Mouse (Mus musculus) liver, embryonic 16.5 days (tissue): Measurements from ENCODE around the gene Id3. TPM values are rescaled to one million over a fixed set of nuclear protein-coding genes. Genes with fewer than 3 reads are reported as not detected.

Experiments
- ATAC-seq: fragments of 200-750 bp; cut with Nextera tagmentation; 2 replicates; pipeline ENCODE4 v1.8.0; 2017; ENCODE audit warnings: low read depth, mild to moderate bottlenecking, moderate number of reproducible peaks, moderate library complexity
- H3K27ac ChIP-seq: fragments of 300-500 bp; sonication (generic); 2 replicates; pipeline ENCODE4 v1.5.1; 2014; ENCODE audit warnings: mild to moderate bottlenecking, low read length
- H3K27me3 ChIP-seq: fragments of 300-500 bp; sonication (generic); 2 replicates; pipeline ENCODE4 v1.6.1; 2014; ENCODE audit warnings: low read depth, low read length, mixed read lengths; ENCODE audit not compliant: control insufficient read depth, insufficient read depth
- H3K36me3 ChIP-seq: fragments of 300-500 bp; sonication (generic); 2 replicates; pipeline ENCODE4 v1.6.1; 2014; ENCODE audit warnings: mild to moderate bottlenecking; ENCODE audit not compliant: control insufficient read depth, insufficient read depth
- H3K4me1 ChIP-seq: fragments of 300-500 bp; sonication (generic); 2 replicates; pipeline ENCODE4 v1.6.1; 2014; ENCODE audit warnings: low read depth, low read length, mixed read lengths; ENCODE audit not compliant: control insufficient read depth
- H3K4me2 ChIP-seq: fragments of 300-500 bp; sonication (generic); 2 replicates; pipeline ENCODE4 v1.6.1; 2014; ENCODE audit warnings: low read depth, low read length, mixed read lengths
- H3K4me3 ChIP-seq: fragments of 300-500 bp; sonication (generic); 2 replicates; pipeline ENCODE4 v1.5.1; 2014; ENCODE audit warnings: low read depth, mild to moderate bottlenecking, low read length
- H3K9ac ChIP-seq: fragments of 300-500 bp; sonication (generic); 2 replicates; pipeline ENCODE4 v1.6.1; 2014; ENCODE audit warnings: low read depth, low read length
- H3K9me3 ChIP-seq: fragments of 300-500 bp; sonication (generic); replicated peaks from 2 replicates; pipeline ENCODE4 v1.6.1; 2016; ENCODE audit warnings: low read length; ENCODE audit not compliant: control insufficient read depth
- WGBS: fragments of 180-500 bp; shearing (Covaris S2); extraction: QIAGEN DNeasy Blood & Tissue Kit; methylation state at CpG from one replicate; pipeline ENCODE4 v1.1.7; 2014; ENCODE audit not compliant: insufficient replicate concordance; 5-methylcytosine and 5-hydroxymethylcytosine counted together
- polyA plus RNA-seq: library from polyadenylated mRNA; unstranded; fragments of >200 nt; fragmentation: Nextera tagmentation; extraction: Ambion mirVana; gene quantifications from 2 replicates; pipeline ENCODE4 v1.2.1, GENCODE M21; 2015

The Id3 gene
- polyA plus RNA-seq, 1 experiment from 2014 or later, result 40.6 TPM

DNA sequence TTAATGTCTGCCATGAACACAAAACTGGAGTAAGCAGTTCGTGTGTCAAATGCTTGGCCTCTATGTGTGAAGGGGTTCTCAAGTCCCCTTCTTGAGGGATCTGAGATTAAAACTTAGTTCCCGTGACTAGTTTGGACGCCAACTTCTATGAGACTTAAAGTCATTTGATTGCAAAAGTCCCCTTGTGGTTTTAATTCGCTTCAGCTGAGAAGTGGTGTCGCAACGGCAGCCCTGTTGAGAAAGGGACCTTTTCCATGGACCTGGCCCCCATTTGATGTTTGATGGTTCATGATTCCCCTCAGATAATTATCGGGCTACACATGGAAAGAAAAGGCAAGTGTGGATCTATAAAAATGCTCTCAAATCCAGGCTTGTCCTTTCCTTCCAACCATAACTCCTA lies 36.2 kb downstream of the Id3 start:
- WGBS, result 56% methylated on average over 7 of the region's 7 CpGs
- H3K36me3 ChIP-seq, result peaks cover 61% of the 10 kb centered on the region
- peak overlapping the region; percentile 99 for H3K27ac ChIP-seq
- H3K9ac ChIP-seq, result peak overlapping the region; percentile 99
- peaks cover 81% of the 10 kb centered on the region for H3K4me1 ChIP-seq
- peak overlapping the region; percentile 92 for H3K4me3 ChIP-seq
- no peak for ATAC-seq
- no peaks in the 10 kb centered on the region for H3K27me3 ChIP-seq
- peak overlapping the region; percentile 85 for H3K4me2 ChIP-seq
- H3K9me3 ChIP-seq, result no peaks in the 10 kb centered on the region

DNA sequence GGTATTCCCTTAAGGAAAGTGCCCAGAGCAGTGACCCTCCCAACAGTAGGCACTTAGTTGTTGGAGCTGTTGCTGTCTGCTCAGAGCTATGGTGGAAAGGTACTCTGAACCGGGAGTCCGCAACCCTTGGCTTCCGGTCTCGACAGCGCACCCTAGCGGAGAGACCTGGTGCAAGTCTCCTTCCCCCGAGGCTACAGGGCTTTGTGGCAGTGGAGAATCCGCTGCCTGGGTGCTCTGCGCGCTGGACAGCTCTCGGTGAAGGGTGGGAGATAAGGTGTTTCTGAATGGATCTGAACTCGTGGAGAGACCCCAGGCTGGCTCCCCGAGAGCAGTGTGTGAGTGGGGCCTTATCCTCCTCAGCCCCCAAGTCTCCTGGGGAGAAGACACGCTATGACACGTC lies 36.7 kb downstream of the Id3 start:
- peaks cover 64% of the 10 kb centered on the region for H3K36me3 ChIP-seq
- 8% methylated on average over 15 of the region's 15 CpGs for WGBS
- ATAC-seq, result peak; percentile 33

DNA sequence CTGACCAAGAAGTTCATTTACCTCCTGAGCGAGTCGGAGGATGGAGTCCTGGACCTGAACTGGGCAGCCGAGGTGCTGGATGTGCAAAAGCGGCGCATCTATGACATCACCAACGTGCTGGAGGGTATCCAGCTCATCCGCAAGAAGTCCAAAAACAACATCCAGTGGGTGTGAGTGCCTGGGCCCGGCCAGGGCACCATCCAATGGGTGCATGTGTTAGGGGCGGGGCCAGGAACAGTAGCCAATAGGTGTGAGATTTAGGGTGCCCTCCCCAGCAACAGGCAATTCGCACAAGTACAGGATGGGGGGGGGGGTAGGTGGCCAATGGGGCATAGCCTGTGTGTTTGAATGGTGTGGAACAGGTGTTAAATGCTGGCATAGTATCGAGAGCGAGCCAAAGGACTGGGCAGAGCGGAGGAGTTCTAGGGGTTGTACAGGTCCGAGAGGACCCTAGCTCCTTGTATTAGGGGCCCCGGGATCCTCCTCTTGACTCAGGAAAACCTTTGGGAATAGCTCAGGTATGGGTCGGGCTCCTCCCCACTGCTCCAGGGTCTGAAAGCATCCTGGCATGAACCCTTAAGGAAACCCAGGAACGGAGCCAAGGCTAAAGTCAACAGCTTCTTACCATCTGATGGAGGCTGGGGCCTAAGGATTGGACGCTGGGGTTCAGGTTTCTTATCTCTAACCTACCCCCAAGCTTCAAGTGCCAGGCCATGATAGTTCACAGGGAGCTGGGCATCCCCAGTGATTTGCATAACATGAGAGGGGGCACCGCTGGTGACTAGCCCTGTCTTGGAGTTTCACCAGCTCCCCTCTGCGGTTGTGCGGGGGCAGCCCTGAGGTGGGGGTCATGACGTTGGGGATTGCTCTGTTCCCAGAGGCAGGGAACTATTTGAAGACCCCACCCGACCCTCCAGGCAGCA lies 37.4 kb downstream of the Id3 start:
- Histone ChIP-seq H3K27me3 (no peaks in the 10 kb centered on the region), H3K9me3 (no peaks in the 10 kb centered on the region), H3K36me3 (peaks cover 66% of the 10 kb centered on the region), H3K27ac (peak overlapping the region; percentile 99), H3K4me2 (peak overlapping the region; percentile 85), H3K9ac (peak overlapping the region; percentile 99), H3K4me3 (peak overlapping the region; percentile 92), H3K4me1 (peaks cover 77% of the 10 kb centered on the region)
- 40% methylated on average over 23 of the region's 23 CpGs for WGBS
- ATAC-seq, result peak; percentile 62

More for the DNA sequence above, 36.7 kb downstream of the Id3 start:
- Histone ChIP-seq H3K4me1 (peaks cover 77% of the 10 kb centered on the region), H3K4me2 (peak overlapping the region; percentile 85), H3K27me3 (no peaks in the 10 kb centered on the region), H3K27ac (peak overlapping the region; percentile 99), H3K9ac (peak overlapping the region; percentile 99), H3K9me3 (no peaks in the 10 kb centered on the region), H3K4me3 (peak overlapping the region; percentile 92)

DNA sequence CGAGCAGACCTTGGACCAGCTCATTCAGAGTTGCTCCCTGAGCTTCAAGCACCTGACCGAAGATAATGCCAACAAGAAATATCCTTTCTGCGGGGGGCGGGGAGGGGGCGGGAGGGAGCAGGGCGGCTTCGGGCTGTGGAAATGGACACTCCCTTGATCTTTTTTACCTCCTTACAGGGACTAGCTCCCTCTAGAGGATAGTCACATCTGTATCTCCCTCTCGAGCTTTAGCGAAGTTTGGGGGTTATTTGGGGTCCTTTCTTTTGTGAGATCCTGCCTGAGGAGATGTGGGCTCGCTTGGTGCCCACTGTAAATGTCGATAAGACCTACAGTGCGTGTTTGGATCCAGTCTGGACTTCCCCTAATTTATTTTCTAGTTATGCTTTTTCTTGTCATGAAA lies 38.1 kb downstream of the Id3 start:
- peak overlapping the region; percentile 92 for H3K4me3 ChIP-seq
- peak overlapping the region; percentile 48 for H3K9ac ChIP-seq
- H3K27me3 ChIP-seq, result no peaks in the 10 kb centered on the region
- ATAC-seq, result no peak
- 32% methylated on average over 12 of the region's 12 CpGs for WGBS
- H3K9me3 ChIP-seq, result no peaks in the 10 kb centered on the region
- peak overlapping the region; percentile 85 for H3K4me2 ChIP-seq
- H3K27ac ChIP-seq, result peak overlapping the region; percentile 99
- peaks cover 67% of the 10 kb centered on the region for H3K36me3 ChIP-seq
- peaks cover 77% of the 10 kb centered on the region for H3K4me1 ChIP-seq

DNA sequence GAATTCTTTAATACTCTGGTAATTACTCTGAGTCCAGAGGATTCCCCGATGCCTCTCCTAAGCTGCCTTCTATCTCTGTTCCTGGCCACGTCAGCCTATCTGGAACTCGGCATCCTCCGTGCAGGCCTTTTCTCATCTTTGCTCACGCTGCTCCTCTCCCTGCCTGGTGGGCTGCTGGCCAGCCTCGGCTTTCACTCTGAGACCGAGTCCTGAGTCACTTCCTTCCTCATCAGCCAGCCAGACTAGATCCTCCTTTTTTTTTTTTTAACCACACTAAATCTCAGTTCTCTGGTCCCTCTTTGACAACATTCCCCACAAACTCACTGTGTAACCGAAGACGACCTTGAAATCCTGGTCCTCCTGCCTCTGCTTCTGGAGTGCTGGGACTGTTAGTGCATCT lies 42.1 kb downstream of the Id3 start:
- no peak overlapping the region for H3K4me2 ChIP-seq
- ATAC-seq, result no peak
- no peaks in the 10 kb centered on the region for H3K27me3 ChIP-seq
- peaks cover 86% of the 10 kb centered on the region for H3K36me3 ChIP-seq
- no peaks in the 10 kb centered on the region for H3K9me3 ChIP-seq
- peaks cover 67% of the 10 kb centered on the region for H3K4me1 ChIP-seq
- no peak overlapping the region for H3K4me3 ChIP-seq
- H3K27ac ChIP-seq, result peak overlapping the region; percentile 50
- WGBS, result 36% methylated on average over 9 of the region's 9 CpGs
- no peak overlapping the region; the same call in 1 of the 2 replicates for H3K9ac ChIP-seq

DNA sequence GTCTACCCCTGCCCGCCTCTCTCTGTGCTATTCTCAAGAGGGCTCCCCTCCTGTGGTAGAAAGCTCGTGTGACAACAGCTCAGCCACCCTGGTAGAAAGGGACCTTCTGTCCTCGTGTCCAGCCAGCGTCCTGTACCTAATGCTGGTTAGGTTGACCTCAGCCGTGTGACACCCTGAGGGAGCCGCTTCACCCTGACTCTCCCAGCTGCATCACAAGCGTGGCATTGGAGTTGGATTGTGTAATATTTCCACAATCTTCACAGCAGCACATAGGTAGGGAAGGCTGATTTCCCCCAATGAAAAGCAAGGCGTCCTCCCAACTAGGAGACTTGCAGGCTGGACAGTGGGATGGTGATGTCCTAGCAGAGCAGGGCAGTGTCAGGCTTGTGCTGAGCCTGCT lies 43.0 kb downstream of the Id3 start:
- Histone ChIP-seq H3K4me3 (no peak overlapping the region), H3K9me3 (no peaks in the 10 kb centered on the region), H3K4me1 (peaks cover 65% of the 10 kb centered on the region), H3K9ac (no peak overlapping the region; the same call in 1 of the 2 replicates), H3K36me3 (peaks cover 86% of the 10 kb centered on the region), H3K27ac (peak overlapping the region; percentile 88), H3K27me3 (no peaks in the 10 kb centered on the region), H3K4me2 (peak overlapping the region; percentile 34; the same call in 1 of the 2 replicates)
- WGBS, result 81% methylated on average over 8 of the region's 8 CpGs
- no peak for ATAC-seq

DNA sequence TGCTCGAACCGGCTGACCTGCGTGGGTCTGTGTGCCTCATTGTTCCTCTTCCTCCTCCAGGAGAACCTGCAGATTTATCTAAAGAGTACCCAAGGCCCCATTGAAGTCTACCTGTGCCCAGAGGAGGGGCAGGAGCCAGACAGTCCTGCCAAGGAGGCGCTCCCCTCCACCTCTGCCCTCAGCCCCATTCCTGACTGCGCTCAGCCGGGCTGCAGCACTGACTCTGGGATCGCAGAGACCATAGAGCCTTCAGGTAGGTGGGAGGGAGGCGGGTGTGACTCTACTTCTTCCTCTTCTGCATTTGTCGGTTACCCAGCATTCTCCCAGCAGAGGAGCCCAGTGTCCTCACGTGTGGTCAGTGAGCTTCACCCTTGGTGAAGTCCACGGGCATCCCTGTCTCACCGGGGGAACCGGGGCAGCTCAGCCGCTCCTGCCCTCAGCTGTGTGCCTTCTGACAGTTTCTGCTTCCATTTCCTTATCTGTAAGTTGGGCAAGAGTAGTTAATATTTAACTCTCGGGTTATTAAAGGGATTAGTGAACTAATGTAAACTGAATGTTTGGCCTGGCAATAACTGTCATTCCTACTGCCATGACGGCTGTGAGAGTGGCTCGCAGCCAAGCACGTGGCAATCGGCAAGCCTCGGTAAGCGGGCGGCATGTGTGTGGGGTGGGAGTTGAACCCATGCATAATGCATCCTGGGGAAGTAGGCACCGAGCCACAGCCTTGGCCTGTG lies 43.6 kb downstream of the Id3 start:
- 74% methylated on average over 23 of the region's 23 CpGs for WGBS
- Histone ChIP-seq H3K4me3 (0 out of 2 replicates have a peak overlapping the region, but pooled peaks have one; percentile 3), H3K9ac (0 out of 2 replicates have a peak overlapping the region, but pooled peaks have one; percentile 13), H3K27ac (peak overlapping the region; percentile 88), H3K4me2 (peak overlapping the region; percentile 34), H3K27me3 (no peaks in the 10 kb centered on the region), H3K36me3 (peaks cover 87% of the 10 kb centered on the region), H3K9me3 (no peaks in the 10 kb centered on the region), H3K4me1 (peaks cover 65% of the 10 kb centered on the region)
- peak; percentile 15; the same call in 1 of the 2 replicates for ATAC-seq

DNA sequence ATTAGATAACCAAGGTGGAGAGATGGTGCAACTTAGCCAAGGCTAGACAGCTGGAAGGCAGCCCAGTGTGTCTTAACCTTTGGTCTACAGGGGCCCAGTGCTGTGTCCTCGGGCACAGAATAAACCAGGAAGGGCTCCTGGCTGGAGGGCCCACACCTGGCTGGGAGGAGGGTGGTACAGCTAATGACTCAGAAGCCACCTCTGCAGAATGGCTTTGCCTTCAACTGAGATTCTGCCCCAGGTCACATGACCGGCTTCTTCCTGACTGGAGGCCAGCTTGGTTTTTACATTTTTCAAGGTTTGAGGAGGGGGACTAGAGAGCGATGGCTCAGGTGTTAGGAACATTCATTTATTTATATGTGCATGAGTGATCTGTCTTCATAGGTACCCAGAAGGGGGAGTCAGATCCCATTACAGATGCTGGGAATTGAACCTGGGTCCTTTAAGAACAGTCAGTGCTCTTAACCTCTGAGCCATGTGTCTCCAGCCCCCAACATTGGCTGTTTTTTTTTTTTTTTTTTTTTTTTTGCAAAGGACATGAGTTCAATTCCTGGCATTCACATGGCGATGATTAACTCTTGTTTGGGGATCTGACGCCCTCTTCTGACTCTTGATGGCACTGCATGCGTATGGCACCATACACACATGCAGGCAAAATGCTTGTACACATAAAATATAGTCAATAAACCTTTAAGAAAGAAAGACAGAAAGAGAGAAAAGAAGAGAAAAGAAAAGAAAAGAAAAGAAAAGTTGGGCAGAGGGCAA lies 45.9 kb downstream of the Id3 start:
- WGBS, result 66% methylated on average over 6 of the region's 6 CpGs
- H3K4me1 ChIP-seq, result peaks cover 63% of the 10 kb centered on the region

More for the DNA sequence above, 45.9 kb downstream of the Id3 start:
- Histone ChIP-seq H3K27me3 (no peaks in the 10 kb centered on the region), H3K27ac (peak overlapping the region; percentile 88), H3K36me3 (peaks cover 90% of the 10 kb centered on the region), H3K4me2 (peak overlapping the region; percentile 70), H3K9me3 (no peaks in the 10 kb centered on the region), H3K9ac (peak overlapping the region; percentile 56), H3K4me3 (peak overlapping the region; percentile 43)
- ATAC-seq, result peak; percentile 23
